Mouse (Mus musculus) liver, postnatal 0 days (tissue): ENCODE measurements around the gene Prss35.

Experiments used
- CTCF ChIP-seq: sonication (generic); IDR thresholded peaks from 2 replicates; pipeline ENCODE4 v1.5.1; 2016; ENCODE audit warnings: antibody characterized with exemption, low read depth
- EP300 ChIP-seq: IDR thresholded peaks from 2 replicates; pipeline ENCODE4 v1.6.1; 2016; ENCODE audit warnings: antibody characterized with exemption, low read depth, mild to moderate bottlenecking

GRCm38 (mm10) chr9:86720794-86721193, 22.7 kb upstream of the Prss35 start:
- TF ChIP-seq CTCF (no peak), EP300 (no peak)
